In genomic region chr11:8497136-8497535, GRCm38 (mm10) we compare ENCODE assay signal across 7 mouse cellular contexts.
A peak's percentile ranks its signal among the peaks of the same experiment; 100 is the strongest.
DNase-seq lines count a peak whose midpoint lies in the region; ATAC-seq lines count a peak whose summit lies in the region.

No protein-coding gene starts in this region.

- H3K4me2 ChIP-seq in hindbrain, embryonic 11.5 days (replicated peaks; ENCODE audit: low read depth, low read length) = no peak overlapping the region
- no peak overlapping the region for H3K4me2 ChIP-seq in embryonic facial prominence, embryonic 14.5 days (ENCODE audit: low read depth, low read length)
- H3K4me2 ChIP-seq in limb, embryonic 13.5 days (replicated peaks) = no peak overlapping the region

- no peak for DNase-seq in hindbrain, embryonic 10.5 days (ENCODE audit: low spot score)
- DNase-seq in hindbrain, embryonic 11.5 days (ENCODE audit: low spot score) = no peak
- DNase-seq in embryonic facial prominence, embryonic 10.5 days (ENCODE audit: low spot score) = no peak
- DNase-seq in embryonic facial prominence, embryonic 14.5 days (ENCODE audit: low spot score) = no peak
- DNase-seq in cerebellum, adult 9-11 months = no peak
- no peak for DNase-seq in c-Kit-positive CD71-positive TER-119-positive erythroid progenitor cells, embryonic 14.5 days (ENCODE audit: low spot score)

- H3K9me3 ChIP-seq in hindbrain, embryonic 10.5 days = no peaks in the 10 kb centered on the region
- H3K9me3 ChIP-seq in hindbrain, embryonic 11.5 days (ENCODE audit: control insufficient read depth, low read length) = no peaks in the 10 kb centered on the region
- no peaks in the 10 kb centered on the region for H3K9me3 ChIP-seq in embryonic facial prominence, embryonic 10.5 days
- H3K9me3 ChIP-seq in embryonic facial prominence, embryonic 14.5 days (ENCODE audit: control insufficient read depth, low read length) = no peaks in the 10 kb centered on the region
- no peaks in the 10 kb centered on the region for H3K9me3 ChIP-seq in limb, embryonic 13.5 days

- 89% methylated on average over 6 of the region's 6 CpGs for WGBS in hindbrain, embryonic 10.5 days
- 83% methylated on average over 6 of the region's 6 CpGs for WGBS in hindbrain, embryonic 11.5 days
- 85% methylated on average over 6 of the region's 6 CpGs for WGBS in embryonic facial prominence, embryonic 10.5 days
- WGBS in embryonic facial prominence, embryonic 14.5 days = 75% methylated on average over 6 of the region's 6 CpGs
- WGBS in limb, embryonic 13.5 days = 81% methylated on average over 6 of the region's 6 CpGs

- H3K4me1 ChIP-seq in hindbrain, embryonic 10.5 days (replicated peaks) = peaks cover 7% of the 10 kb centered on the region; the same call in 1 of the 2 replicates
- H3K4me1 ChIP-seq in hindbrain, embryonic 11.5 days (replicated peaks; ENCODE audit: control insufficient read depth, insufficient read depth, low read length) = no peaks in the 10 kb centered on the region
- H3K4me1 ChIP-seq in embryonic facial prominence, embryonic 10.5 days = peaks cover 19% of the 10 kb centered on the region
- H3K4me1 ChIP-seq in embryonic facial prominence, embryonic 14.5 days (ENCODE audit: control insufficient read depth, insufficient read depth, low read length) = peaks cover 33% of the 10 kb centered on the region
- H3K4me1 ChIP-seq in limb, embryonic 13.5 days = peaks cover 33% of the 10 kb centered on the region

- H3K36me3 ChIP-seq in hindbrain, embryonic 10.5 days = peaks cover 11% of the 10 kb centered on the region
- H3K36me3 ChIP-seq in hindbrain, embryonic 11.5 days (ENCODE audit: control insufficient read depth, insufficient read depth, low read length) = no peaks in the 10 kb centered on the region
- peaks cover 54% of the 10 kb centered on the region for H3K36me3 ChIP-seq in embryonic facial prominence, embryonic 10.5 days (replicated peaks)
- H3K36me3 ChIP-seq in embryonic facial prominence, embryonic 14.5 days (ENCODE audit: control insufficient read depth, insufficient read depth, low read length) = peaks cover 39% of the 10 kb centered on the region
- peaks cover 90% of the 10 kb centered on the region for H3K36me3 ChIP-seq in limb, embryonic 13.5 days

- no peak overlapping the region for H3K9ac ChIP-seq in hindbrain, embryonic 11.5 days (ENCODE audit: low read depth, low read length)
- H3K9ac ChIP-seq in embryonic facial prominence, embryonic 14.5 days (ENCODE audit: low read depth, low read length) = no peak overlapping the region
- H3K9ac ChIP-seq in limb, embryonic 13.5 days = no peak overlapping the region

- no peaks in the 10 kb centered on the region for H3K27me3 ChIP-seq in hindbrain, embryonic 10.5 days (ENCODE audit: insufficient read depth, poor library complexity, severe bottlenecking)
- H3K27me3 ChIP-seq in hindbrain, embryonic 11.5 days (ENCODE audit: control insufficient read depth, insufficient read depth, low read length) = no peaks in the 10 kb centered on the region
- H3K27me3 ChIP-seq in embryonic facial prominence, embryonic 10.5 days (replicated peaks; ENCODE audit: low read depth, poor library complexity, severe bottlenecking) = no peaks in the 10 kb centered on the region
- H3K27me3 ChIP-seq in embryonic facial prominence, embryonic 14.5 days (replicated peaks; ENCODE audit: control insufficient read depth, insufficient read depth, low read length) = no peaks in the 10 kb centered on the region
- H3K27me3 ChIP-seq in limb, embryonic 13.5 days = no peaks in the 10 kb centered on the region

- no peak overlapping the region for H3K4me3 ChIP-seq in hindbrain, embryonic 10.5 days
- H3K4me3 ChIP-seq in hindbrain, embryonic 11.5 days (ENCODE audit: low read depth, low read length) = no peak overlapping the region
- H3K4me3 ChIP-seq in embryonic facial prominence, embryonic 10.5 days = no peak overlapping the region
- H3K4me3 ChIP-seq in embryonic facial prominence, embryonic 14.5 days (ENCODE audit: low read depth, low read length) = no peak overlapping the region
- no peak overlapping the region for H3K4me3 ChIP-seq in limb, embryonic 13.5 days

- 0 out of 2 replicates have a peak overlapping the region, but pooled peaks have one; percentile 12 for H3K27ac ChIP-seq in hindbrain, embryonic 10.5 days
- no peak overlapping the region for H3K27ac ChIP-seq in hindbrain, embryonic 11.5 days (ENCODE audit: low read depth, low read length)
- H3K27ac ChIP-seq in embryonic facial prominence, embryonic 10.5 days (replicated peaks) = peak overlapping the region; percentile 40
- H3K27ac ChIP-seq in embryonic facial prominence, embryonic 14.5 days (replicated peaks; ENCODE audit: low read depth, low read length) = peak overlapping the region; percentile 64
- peak overlapping the region; percentile 61; the same call in 1 of the 2 replicates for H3K27ac ChIP-seq in limb, embryonic 13.5 days

- no peak for ATAC-seq in hindbrain, embryonic 11.5 days (ENCODE audit: low FRiP score)
- ATAC-seq in embryonic facial prominence, embryonic 14.5 days (ENCODE audit: low read depth) = no peak; the same call in 1 of the 2 replicates
- ATAC-seq in limb, embryonic 13.5 days (ENCODE audit: low FRiP score, low read depth) = no peak
